Mouse (Mus musculus): ENCODE measurements around the gene Hyal3.

Gene Hyal3

DNA sequence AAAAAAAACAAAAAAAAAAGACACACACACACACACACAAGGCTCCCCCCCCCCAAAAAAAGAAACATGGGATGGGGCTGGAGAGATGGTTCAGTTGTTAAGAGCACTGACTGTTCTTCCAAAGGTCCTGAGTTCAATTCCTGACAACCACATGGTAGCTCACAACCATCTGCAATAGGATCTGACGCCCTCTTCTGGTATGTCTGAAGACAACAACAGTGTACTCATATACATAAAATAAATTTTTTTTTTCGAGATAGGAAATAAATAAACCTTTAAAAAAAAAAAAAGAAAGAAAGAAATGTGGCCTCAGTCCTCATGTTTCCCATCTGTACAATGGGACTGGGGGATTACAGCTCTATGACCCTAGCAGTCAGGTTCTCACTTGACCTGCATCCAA lies 36.8 kb downstream of the Hyal3 start:
- no peak for DNase-seq (ENCODE audit: extremely low read depth, low read depth)

DNA sequence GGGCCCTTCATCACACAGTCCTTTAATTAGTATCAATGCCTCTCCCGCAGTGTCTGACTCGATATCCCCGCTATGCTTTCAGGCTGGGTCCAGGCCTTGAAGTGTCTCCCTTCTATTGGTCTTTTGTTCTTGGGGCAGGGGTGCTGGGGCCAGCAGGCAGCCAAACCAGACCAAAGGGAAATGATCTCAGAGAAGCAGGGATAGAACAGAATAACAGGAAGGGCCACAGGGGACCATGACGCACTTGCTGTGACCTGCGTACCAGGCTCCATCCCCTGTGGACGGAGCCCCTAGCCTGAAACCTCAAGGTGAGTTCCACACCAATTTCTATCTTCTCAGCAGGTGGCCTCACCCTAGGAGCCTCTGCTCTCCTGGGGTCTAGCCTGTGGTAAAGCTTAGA lies 37.5 kb downstream of the Hyal3 start:
- no peak for DNase-seq (ENCODE audit: extremely low read depth, low read depth)

DNA sequence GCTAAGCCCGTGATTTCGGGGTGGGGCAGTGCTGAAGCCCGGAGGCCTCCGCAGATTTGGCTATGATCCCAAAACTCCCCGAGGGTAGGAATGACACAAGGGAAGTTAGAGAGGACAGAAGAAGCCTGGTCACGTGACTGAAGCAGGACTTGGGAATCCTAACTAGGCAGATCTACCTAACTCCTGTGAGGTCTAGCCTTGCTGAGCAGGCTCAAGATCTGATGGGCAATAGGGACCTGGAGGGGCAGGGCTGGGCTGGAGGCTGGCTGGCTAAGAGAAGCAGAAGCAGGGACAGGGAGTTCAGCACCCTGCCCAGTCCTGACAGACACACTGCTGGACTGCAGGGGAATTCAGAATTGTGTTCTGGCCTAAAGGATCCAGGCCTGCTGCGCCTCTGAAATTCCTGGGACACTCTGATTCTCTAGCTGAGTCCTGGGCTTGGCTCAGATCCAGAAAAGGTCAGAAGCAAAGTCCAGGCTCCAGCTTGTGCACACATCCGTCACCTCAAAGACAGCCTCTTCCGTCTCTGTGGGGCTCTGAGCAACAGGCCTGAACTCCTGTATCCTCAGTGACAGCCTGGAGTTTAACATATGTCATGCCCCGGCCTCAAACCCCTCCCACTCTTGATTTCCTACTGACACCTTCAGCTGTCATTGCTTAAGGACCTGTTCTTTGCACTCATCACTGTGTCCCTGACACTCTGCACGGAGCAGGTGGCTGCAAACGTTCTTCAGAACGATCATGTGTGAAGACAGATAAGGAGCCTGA lies 38.3 kb downstream of the Hyal3 start:
- DNase-seq (ENCODE audit: extremely low read depth, low read depth) = no peak

DNA sequence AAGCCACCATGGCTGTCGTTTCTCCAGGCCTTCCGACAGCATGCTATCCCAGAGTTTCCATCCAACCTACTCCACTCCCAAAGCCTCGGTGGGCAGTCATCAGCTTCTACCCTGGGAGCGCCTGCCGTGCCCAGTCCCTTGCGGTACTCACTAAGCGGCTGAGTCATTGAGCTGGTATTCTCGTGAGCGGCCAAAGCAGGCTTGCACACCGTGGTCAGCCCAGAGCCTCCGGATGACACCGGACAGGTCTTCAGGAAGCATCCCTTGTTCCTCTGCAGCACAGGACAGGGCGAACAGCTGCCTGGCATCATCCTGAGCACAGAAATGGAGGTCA lies 38.9 kb downstream of the Hyal3 start:
- DNase-seq (ENCODE audit: extremely low read depth, low read depth) = no peak

DNA sequence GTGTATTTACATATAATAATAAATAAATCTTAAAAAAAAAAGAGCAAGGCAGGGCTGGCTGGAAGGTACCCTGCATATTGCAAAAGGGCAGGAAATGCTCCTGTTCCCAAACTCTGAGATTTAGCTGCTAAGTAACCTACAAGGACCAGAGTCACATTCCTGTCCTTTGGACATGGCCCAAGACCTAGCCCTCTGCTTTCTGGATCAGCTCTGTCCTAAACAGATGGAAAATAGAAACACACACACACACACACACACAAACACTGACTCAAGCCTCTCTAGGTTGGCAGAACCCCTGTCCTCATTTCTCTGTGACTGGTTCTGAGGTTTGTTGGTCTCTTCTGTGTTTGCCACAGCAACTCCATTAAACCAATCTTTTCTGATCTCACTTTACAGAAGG lies 40.3 kb downstream of the Hyal3 start:
- no peak for DNase-seq (ENCODE audit: extremely low read depth, low read depth)

DNA sequence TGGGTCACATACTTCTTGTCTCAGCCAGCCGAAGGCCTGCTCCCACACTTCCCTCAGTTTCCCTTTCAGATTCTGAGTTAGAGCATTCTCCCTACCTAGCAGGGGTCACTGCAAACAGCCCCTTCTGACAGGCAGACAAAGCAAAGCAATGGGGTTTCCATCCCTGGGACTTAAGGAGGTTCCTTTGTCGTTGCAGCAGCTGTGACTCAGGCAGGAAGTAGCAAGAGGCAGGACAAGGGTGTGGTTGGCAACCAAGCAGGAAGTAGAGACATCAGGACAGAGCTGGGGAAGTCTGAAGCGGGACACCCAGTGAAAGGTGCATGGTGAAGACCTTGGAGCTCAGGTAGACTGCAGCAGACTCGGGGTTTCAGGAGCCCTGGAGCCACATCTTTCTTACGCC lies 43.9 kb downstream of the Hyal3 start:
- DNase-seq (ENCODE audit: extremely low read depth, low read depth) = no peak

DNA sequence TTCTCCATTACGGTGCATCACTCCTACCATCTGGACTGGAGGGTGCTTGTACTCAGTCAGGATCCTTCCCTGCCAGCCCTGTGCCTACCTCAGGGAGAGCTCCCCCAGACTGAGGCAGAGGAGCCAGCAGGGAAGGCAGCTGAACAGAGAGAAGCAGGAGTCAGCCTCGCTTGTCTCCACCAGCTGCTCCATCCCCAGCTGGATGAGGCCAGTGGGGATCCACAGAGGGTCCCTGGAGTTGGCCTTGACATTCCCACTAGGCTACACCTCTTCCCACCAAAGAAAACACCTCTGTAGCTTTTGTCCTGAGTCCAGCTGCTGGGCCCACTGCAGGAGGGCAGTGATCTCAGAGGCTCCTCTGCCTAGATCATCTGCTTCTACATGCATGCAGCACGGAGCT lies 44.3 kb downstream of the Hyal3 start:
- DNase-seq (ENCODE audit: extremely low read depth, low read depth) = no peak

DNA sequence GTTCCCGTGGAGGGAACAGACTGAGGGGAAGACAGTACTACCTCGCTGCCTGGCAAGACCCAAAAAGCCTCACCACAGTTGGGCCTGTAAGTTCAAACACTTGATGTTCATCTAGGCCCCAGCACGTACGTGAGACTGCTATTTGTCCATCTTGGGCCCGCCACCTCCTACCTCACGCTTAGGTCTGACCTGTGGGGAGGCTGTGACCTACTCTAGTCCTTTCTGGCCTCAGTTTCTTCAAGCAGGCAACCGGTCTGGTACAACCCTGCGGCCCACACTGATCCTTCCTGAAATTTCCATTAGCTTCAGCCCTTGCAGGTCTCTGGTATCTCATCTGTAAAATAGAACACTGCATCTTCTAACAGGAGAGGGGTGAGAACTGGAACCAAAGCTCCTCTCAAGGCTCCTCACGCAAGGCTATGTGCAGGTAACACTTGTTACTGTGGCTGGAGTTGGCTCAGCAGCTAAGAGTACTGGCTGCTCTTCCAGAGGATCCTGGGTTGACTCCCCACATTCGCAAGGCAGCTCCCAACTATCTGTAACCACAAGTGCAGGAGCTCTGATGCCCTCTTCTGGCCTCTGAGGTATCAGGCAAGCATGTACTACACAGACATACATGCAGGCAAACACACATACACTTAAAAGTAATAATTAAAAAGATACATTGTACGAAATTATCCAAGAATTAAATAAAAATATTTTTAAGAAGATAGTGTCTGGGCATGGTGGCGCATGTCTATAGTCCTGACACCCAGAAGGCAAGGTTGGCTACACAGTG lies 44.9 kb downstream of the Hyal3 start:
- no peak for DNase-seq (ENCODE audit: extremely low read depth, low read depth)

DNA sequence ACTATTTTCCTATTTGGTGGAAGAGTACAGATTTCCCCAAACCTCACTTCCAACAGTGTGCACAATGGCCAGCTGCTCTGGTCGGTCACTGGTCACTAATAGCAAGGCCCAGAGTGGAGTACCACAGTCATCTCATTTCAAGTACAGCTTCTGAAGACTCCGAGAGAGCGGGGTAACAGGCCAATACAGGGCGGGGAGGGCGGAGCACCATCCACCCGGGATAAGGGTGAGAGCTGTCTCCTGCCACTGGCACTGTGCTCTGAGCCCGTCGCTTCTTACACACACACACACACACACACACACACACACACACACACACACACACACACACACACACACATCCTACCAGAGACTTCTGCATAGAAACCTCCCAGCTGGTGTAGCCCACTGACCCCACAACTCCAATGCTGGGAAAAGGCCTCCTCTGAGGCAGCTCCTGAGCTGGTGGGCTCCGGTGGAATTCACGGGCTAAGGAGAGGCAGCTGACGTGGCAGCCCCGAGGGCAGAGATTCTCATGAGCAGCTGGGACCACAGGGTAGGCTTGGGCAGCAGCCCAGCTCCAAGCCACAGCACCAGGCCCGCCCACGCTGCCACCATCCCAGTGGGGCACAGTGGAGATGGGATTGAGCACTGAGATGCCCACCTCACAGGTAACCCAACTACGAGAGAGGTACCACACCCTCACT lies 45.7 kb downstream of the Hyal3 start:
- DNase-seq (ENCODE audit: extremely low read depth, low read depth) = no peak

DNA sequence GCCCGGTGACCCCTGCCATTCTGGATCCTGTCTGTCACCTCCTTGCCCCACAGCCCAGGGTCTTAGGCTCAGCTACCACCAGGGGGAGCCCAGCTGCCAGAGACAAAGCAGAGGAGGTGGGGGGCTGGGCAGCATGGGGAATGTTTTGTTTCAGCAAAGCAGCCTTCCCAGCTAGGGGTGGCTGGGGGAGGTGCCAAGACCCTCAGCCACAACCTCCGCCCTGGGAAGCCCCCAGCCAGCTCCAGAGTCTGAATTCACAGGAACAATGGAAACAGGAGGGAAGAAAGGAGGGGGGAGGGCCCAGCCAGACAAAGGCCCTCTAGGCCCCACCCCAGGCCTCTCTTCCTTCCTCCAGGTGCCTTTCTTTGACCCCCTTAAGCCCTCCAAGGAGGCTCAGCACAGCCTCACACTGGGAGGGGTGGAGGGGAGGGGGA lies 46.2 kb downstream of the Hyal3 start:
- no peak for DNase-seq (ENCODE audit: extremely low read depth, low read depth)

DNA sequence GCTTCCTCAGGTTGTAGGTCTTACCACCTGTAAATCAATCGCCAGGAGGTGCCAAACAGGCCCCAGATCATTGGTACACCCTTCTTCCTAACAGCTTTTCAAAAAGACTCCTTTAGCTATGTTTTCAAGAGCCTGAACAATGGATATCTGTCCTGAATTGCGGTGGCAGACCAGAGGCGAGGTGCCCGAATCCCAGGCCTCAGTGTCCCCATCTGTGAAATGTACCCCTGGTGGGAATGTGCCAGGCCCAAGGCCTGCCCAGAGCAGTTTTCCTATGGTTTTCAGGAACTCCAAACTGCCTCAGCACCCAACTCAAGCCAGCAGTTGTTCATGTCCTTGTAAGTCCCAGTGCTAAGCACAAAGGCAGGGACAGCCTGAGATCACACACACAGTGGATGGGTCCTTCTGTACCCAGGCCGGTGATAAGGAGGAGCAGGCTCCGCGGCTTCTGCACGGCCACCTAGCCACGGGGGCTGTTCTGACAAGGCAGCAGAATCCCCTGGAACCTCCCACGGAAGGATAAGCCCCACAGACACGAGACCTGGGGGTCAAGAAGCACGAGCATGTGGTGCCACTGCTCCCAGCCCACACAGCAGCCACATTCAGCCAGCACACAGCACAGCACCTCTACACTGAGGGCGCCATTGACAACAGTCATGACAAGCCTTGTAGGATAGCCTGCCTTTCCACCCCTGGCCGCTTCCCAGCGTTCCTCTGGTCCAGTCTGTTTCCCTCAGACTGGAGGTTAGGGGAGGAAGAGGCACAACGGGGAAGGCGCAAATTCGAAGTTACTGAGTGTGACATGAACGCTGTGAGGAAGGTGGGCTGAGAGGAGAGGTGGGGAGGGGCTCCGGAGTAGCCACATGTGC lies 47.0 kb downstream of the Hyal3 start:
- no peak for DNase-seq (ENCODE audit: extremely low read depth, low read depth)

DNA sequence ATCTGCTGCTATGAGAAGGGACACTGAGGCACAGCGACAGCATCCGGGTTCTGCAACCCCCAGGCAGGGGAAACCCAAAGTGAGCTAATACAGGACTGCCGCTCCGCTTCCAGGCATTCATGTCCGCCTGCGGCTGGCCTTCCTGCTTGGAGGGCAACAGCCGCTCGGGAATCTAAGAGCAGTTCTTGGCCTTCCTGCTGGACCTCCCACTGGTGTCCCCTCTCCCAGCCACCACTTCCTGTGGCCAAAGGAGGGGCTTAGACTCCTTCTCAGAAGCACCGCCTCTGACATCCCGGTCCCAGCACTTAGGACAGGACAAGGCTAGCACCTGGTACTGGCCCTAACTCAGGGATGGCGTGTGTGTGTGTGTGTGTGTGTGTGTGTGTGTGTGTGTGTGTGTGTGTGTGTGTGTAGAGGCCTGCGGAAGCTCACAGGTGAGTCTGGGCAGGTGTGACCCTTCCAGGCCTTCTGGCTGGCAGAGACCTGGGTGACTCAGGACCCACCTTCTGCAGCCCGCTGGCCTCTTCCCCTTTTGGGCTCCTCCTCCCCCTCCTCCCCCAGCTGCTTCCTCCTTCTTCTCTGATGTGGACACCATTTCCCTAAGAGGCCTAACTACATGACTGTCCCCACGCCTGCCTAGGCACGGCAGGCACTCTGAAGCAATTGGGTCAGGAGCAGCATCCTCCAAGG lies 48.2 kb downstream of the Hyal3 start:
- peak; percentile 80 for DNase-seq (ENCODE audit: extremely low read depth, low read depth)

DNA sequence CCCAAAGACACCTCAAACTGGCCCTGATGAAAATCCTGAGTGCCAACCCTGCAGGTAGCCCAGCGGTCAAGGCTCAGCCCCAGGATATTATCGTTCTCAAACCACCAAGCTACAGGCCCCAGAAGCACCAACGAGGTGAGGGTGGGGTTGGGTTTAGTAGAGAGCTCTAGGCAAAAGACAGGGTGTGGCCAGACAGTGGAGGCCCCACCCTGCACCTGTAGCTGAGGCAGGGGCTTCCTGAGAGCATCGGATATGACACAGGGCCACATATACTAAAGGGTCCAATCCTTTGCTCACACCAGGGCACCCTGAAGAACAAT lies 48.8 kb downstream of the Hyal3 start:
- DNase-seq (ENCODE audit: extremely low read depth, low read depth) = no peak

DNA sequence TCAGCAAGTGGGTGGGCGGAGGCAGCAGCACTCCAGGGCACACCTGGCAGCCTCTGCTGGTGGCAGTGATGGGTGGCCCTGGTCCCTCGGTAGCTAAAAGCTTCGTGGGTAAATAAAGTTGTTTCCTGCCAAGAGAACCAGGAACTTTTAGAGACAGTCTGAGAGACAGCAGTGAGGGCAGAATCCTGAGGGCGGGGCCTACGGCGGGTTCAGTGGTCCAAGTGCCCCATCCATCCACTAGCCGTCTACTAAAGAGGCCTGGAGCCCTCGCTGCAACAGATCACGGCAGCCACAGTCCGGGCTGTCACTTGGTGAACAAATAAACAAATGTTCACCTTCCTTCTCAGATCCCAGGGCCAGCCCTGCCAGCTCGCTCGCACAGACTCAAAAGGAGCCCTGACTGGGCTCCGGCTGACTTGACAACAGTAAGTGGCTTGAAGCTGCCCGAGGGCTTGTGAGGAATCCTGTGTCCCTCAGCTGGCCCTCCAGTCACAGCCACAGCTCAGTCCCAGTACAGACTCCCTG lies 49.3 kb downstream of the Hyal3 start:
- DNase-seq (ENCODE audit: extremely low read depth, low read depth) = no peak

DNA sequence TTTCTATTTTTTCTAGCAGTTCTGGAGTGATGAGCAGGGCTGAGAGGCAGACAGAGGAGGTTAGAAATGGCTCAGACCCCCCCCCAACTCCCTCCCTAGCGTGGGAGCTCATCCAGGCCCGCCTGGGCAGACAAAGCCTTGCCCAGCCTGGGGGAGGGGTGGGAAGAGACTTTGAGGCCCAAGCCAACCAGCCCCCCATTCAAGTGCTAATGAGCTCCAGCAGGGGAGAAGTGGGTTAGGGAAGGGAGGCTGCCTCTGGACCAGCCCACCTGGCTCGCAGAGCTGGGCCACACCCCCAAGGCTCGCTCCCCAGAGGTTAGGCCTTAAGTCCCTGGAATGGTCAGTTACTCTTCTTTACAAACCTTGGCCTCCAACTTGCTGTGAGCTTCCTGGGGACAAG lies 50.0 kb downstream of the Hyal3 start:
- no peak for DNase-seq (ENCODE audit: extremely low read depth, low read depth)

DNA sequence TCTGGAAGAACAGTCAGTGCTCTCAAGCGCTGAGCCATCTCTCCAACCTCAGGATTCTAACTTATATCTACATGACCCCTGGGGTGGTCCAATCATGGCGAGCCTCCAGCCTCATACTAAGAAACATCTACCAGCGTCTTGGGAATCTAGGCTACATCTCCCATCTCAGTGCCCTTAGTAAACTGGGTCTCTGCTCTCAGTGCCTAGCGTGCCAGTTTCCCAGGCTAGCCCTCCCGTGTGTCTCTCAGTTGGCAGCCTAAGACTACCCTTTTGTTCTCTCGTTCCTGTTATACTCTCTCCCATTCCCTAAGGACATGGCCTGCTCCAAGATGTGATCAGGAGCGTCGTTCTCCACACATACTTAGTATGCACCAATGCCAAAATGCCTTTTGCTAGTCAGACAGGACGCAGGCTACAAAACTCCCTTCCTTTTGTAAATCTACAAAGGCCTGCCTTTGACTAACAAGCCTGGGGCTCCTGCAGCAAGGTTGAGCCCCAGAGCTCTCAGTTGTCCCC lies 50.8 kb downstream of the Hyal3 start:
- no peak for DNase-seq (ENCODE audit: extremely low read depth, low read depth)

DNA sequence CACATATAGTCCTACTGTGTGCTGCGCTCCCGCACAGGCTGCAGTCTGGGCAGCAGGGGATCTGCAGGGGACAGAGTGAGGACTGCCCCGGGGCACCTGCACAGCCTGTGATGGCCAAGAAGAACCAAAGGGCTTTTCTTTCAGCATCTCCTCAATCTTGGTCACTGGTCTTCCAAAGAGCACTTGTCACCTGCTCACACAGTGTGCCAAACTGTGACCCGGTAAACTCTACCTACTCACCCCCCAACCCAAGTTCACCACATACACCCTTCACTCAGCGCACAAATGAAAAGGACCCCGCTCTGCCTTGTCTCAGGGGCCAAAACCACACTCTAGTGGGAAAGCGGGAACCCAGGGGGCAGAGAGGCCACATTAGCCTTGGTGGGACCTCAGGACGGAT lies 51.2 kb downstream of the Hyal3 start:
- no peak for DNase-seq (ENCODE audit: extremely low read depth, low read depth)

DNA sequence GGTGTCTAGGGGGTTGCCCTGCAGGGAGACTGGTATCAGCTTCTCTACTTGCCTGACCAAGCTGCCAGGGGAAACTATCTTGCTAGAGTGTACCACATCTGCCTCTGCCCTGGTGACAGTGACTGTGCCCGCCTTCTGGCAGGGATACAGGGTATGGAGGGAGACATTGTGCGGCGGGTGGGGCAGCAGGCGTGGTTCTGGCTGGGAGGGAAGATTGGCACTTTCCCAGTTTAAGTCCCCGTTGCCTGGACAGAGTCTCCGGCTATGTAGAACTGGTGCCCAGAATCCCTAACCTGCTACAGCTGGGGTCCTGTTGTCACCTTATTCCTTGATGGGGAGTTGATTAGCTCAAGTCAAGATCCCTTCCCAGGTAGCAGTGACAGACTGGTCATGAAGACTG lies 51.9 kb downstream of the Hyal3 start:
- no peak for DNase-seq (ENCODE audit: extremely low read depth, low read depth)

DNA sequence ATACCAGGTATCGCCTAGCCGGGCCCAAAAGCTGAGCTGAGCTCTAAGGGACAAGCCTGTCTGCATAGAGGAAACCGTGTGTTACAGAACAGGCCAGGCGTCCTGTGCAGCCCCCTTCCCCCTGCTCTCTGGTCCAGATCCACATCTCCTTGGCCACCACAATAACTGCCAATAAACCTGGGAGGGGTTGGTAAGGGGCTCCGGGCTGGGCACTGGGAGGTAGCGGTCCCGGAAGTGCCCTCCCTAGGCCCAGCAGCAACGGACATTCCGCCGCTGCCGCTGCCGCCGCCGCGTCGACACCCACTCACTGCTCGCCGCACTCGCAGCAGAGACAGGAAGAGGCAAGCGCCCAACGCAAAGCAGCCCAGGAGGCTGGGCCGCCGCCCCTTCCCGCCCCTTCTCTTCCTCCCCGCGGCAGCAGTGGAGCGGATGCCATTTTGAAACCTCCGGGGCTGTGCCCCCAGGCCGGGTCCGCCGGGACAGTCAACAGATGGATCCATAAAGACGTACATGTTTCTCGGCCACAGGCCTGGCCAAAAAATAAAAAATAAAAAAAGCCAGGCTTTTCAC lies 52.6 kb downstream of the Hyal3 start:
- no peak for DNase-seq (ENCODE audit: extremely low read depth, low read depth)

DNA sequence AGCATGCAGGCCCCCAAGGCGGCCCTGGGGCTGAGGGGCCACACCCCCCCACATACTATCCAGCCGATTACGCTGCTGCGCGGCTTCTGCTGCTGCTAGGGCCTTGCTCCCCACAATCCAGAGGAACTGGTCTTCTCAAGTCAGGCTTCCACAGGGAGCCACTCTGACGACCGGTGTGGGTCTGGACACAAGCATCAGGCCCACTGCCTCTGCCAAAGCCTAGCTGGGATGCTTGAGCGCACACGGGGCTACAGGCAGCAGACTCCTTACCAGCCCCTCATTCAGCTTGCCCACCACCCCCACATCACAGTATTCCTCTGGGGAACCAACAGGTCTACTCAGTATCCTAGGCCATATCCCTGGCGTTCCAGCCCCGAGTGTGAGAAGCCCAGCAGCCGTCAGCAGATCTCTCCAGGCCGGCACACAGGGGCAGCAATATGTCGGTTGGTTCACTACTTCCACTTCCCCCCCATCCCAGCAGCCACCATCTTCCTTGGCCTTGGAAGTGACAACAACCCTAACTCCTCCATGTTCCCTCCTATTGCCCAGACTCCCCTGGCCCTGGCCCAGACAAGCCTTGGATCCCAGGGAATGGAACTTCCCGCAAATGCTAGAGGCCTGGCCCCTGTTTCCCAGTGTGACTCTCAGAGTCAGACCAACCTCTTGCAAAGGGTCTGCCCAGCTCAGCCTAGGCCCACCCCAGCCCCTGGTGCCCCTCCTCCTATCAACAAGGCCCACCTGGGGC lies 53.2 kb downstream of the Hyal3 start:
- no peak for DNase-seq (ENCODE audit: extremely low read depth, low read depth)
